Mouse (Mus musculus): ENCODE measurements at regions not wholly inside any gene's neighbourhood (a gene's known extent, or its start where the extent isn't known, plus 50 kb on each side); places are given as distances from the start of the nearest gene placed in this dataset.

DNA sequence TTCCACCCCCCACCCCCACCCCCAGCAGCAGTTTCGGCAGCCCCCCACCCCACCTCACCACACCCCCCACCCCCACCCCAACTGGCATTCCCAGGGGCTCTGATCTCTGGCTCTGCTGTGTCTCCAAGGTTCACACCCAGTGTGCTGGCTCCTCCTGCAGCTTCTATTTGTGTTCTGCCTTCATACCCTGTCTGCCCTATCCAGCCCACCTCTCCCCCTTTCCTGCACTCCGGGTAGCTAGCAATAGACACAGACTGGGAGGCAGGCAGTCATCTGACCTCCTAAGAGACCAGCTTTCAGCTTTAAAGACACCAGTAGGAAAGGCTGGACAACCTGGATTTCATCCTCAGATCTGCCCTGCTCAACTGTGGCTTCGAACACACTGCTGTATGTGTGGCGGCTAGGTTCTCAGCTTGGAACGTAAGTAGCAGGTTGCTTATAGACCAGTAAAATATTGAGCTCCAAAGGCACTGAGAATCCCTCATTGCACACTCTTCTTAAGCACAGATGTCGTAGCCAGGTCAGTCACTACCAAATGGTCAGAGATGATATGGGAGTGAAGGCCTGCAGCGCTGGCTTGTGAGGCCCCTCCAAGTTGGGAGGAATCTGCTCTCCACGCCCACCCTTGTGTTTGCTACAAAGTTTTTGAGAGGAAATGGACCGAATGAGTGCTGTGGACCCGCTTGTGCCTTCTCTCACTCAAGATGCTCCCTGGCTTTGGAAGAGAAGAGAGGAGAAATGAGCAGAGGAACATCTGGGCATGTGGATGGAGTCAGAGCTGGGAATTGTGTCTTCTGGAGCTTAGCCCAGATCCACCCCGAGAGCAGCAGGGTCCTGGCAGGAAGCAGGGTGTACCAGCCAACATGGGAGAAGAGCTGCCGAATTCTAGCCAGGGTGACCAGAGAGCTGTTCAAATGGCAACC, 187.1 kb downstream of the Bcl2l11 start:
- TF ChIP-seq CTCF (IDR thresholded peaks at IDR 0.05; ENCODE audit: low read depth, low read length) = no peak
- no peak for TF ChIP-seq POLR2A (IDR thresholded peaks at IDR 0.05; ENCODE audit: extremely low read depth, insufficient read depth, low read length)
